Mouse (Mus musculus): Measurements from ENCODE around the gene Vmn1r91. TPM values are rescaled to one million over a fixed set of nuclear protein-coding genes. Genes with fewer than 3 reads are reported as not detected.
"Not testable (repeated sequence)": the region's sequence is repeated elsewhere in the genome, so short reads cannot be mapped to it uniquely, and the experiment has no call there.

Vmn1r91 gene
- not detected in 2 replicates for polyA plus RNA-seq (2015; fragmentation: Nextera tagmentation; extraction: Ambion mirVana)

- H3K4me2 ChIP-seq (ENCODE audit: low read depth, low read length); ATAC-seq (ENCODE audit: low read depth); H3K9me3 ChIP-seq (ENCODE audit: control insufficient read depth, low read length); H3K9ac ChIP-seq (ENCODE audit: low read length); H3K4me3 ChIP-seq (ENCODE audit: low read length); H3K27me3 ChIP-seq (ENCODE audit: control insufficient read depth, insufficient read depth, low read depth, low read length); H3K36me3 ChIP-seq (ENCODE audit: control insufficient read depth, insufficient read depth, low read length); H3K27ac ChIP-seq (ENCODE audit: low read length); H3K4me1 ChIP-seq (replicated peaks; ENCODE audit: control insufficient read depth, insufficient read depth, low read length): not testable (repeated sequence)
- WGBS, result 74% methylated on average over 5 of the region's 5 CpGs
These were observed at the start of gene Vmn1r91 for GRCm38 (mm10) chr7:20099380-20099779. Gene Vmn1r91 (plus strand): TSS chr7:20099680.

GRCm38 (mm10) chr7:20064100-20064499 is 35.4 kb upstream of the Vmn1r91 start:
- not testable (repeated sequence) for H3K4me3 ChIP-seq (ENCODE audit: low read length); H3K9ac ChIP-seq (ENCODE audit: low read length); H3K4me2 ChIP-seq (ENCODE audit: low read depth, low read length); H3K36me3 ChIP-seq (ENCODE audit: control insufficient read depth, insufficient read depth, low read length); H3K27me3 ChIP-seq (ENCODE audit: control insufficient read depth, insufficient read depth, low read depth, low read length); ATAC-seq (ENCODE audit: low read depth); H3K9me3 ChIP-seq (ENCODE audit: control insufficient read depth, low read length); H3K27ac ChIP-seq (ENCODE audit: low read length); H3K4me1 ChIP-seq (replicated peaks; ENCODE audit: control insufficient read depth, insufficient read depth, low read length)
- WGBS, result 60% methylated on average over 4 of the region's 4 CpGs

- ATAC-seq (ENCODE audit: low read depth); H3K27me3 ChIP-seq (ENCODE audit: control insufficient read depth, insufficient read depth, low read depth, low read length); H3K4me2 ChIP-seq (ENCODE audit: low read depth, low read length); H3K4me1 ChIP-seq (replicated peaks; ENCODE audit: control insufficient read depth, insufficient read depth, low read length); H3K36me3 ChIP-seq (ENCODE audit: control insufficient read depth, insufficient read depth, low read length); H3K4me3 ChIP-seq (ENCODE audit: low read length); H3K9me3 ChIP-seq (ENCODE audit: control insufficient read depth, low read length); H3K9ac ChIP-seq (ENCODE audit: low read length); H3K27ac ChIP-seq (ENCODE audit: low read length): not testable (repeated sequence)
- 66% methylated on average over 18 of the region's 18 CpGs for WGBS
These were observed 21.4 kb upstream of the Vmn1r91 start for GRCm38 (mm10) chr7:20078118-20078517.

GRCm38 (mm10) chr7:20122479-20122878 is 23.0 kb downstream of the Vmn1r91 start, which contains the start of gene Gm16442:
Gene Gm16442 (minus strand): TSS chr7:20122579.
- not testable (repeated sequence) for H3K27me3 ChIP-seq (ENCODE audit: control insufficient read depth, insufficient read depth, low read depth, low read length); H3K9ac ChIP-seq (ENCODE audit: low read length); ATAC-seq (ENCODE audit: low read depth); H3K4me2 ChIP-seq (ENCODE audit: low read depth, low read length); H3K27ac ChIP-seq (ENCODE audit: low read length); H3K9me3 ChIP-seq (ENCODE audit: control insufficient read depth, low read length); H3K4me3 ChIP-seq (ENCODE audit: low read length); H3K4me1 ChIP-seq (replicated peaks; ENCODE audit: control insufficient read depth, insufficient read depth, low read length); H3K36me3 ChIP-seq (ENCODE audit: control insufficient read depth, insufficient read depth, low read length)
- no CpG with 5 or more reads among the region's 2 CpGs for WGBS

- not testable (repeated sequence) for H3K9me3 ChIP-seq (ENCODE audit: control insufficient read depth, low read length); H3K36me3 ChIP-seq (ENCODE audit: control insufficient read depth, insufficient read depth, low read length); H3K4me2 ChIP-seq (ENCODE audit: low read depth, low read length); H3K4me1 ChIP-seq (replicated peaks; ENCODE audit: control insufficient read depth, insufficient read depth, low read length); H3K27me3 ChIP-seq (ENCODE audit: control insufficient read depth, insufficient read depth, low read depth, low read length); H3K27ac ChIP-seq (ENCODE audit: low read length); H3K9ac ChIP-seq (ENCODE audit: low read length); H3K4me3 ChIP-seq (ENCODE audit: low read length); ATAC-seq (ENCODE audit: low read depth)
- WGBS, result no CpG with 5 or more reads among the region's 5 CpGs
These were observed 39.5 kb downstream of the Vmn1r91 start, which contains the start of gene Vmn1r93 for GRCm38 (mm10) chr7:20138988-20139387. Gene Vmn1r93 (minus strand): TSS chr7:20139088.

Other genes starting within 250 kb of the Vmn1r91 start
- 0.15 TPM in 1 of 2 replicates, not detected in the other for gene Gm19345, start 247.7 kb upstream of the Vmn1r91 start, polyA plus RNA-seq (2015; fragmentation: Nextera tagmentation; extraction: Ambion mirVana)
- gene Ceacam16, start 238.4 kb upstream of the Vmn1r91 start, polyA plus RNA-seq (2015; fragmentation: Nextera tagmentation; extraction: Ambion mirVana), result not detected in 2 replicates
- gene Ceacam19, start 211.7 kb upstream of the Vmn1r91 start, polyA plus RNA-seq (2015; fragmentation: Nextera tagmentation; extraction: Ambion mirVana), result 0.06 TPM in 1 of 2 replicates, not detected in the other
- 23.9 and 26.1 TPM in 2 replicates for gene Pvr, start 178.5 kb upstream of the Vmn1r91 start, polyA plus RNA-seq (2015; fragmentation: Nextera tagmentation; extraction: Ambion mirVana)
- 1.8 and 2.3 TPM in 2 replicates for gene Igsf23, start 148.9 kb upstream of the Vmn1r91 start, polyA plus RNA-seq (2015; fragmentation: Nextera tagmentation; extraction: Ambion mirVana)
- not detected in 2 replicates for gene Ceacam20, start 134.3 kb upstream of the Vmn1r91 start, polyA plus RNA-seq (2015; fragmentation: Nextera tagmentation; extraction: Ambion mirVana)
- gene Nlrp9b, start 108.2 kb upstream of the Vmn1r91 start, polyA plus RNA-seq (2015; fragmentation: Nextera tagmentation; extraction: Ambion mirVana), result not detected in 2 replicates
- not detected in 2 replicates for gene Gm16442, start 22.9 kb downstream of the Vmn1r91 start, polyA plus RNA-seq (2015; fragmentation: Nextera tagmentation; extraction: Ambion mirVana)
- not detected in 2 replicates for gene Vmn1r93, start 39.4 kb downstream of the Vmn1r91 start, polyA plus RNA-seq (2015; fragmentation: Nextera tagmentation; extraction: Ambion mirVana)
- not detected in 2 replicates for gene Vmn1r94, start 68.7 kb downstream of the Vmn1r91 start, polyA plus RNA-seq (2015; fragmentation: Nextera tagmentation; extraction: Ambion mirVana)
- gene Vmn1r95, start 94.0 kb downstream of the Vmn1r91 start, polyA plus RNA-seq (2015; fragmentation: Nextera tagmentation; extraction: Ambion mirVana), result not detected in 2 replicates
- gene Gm6164, start 105.9 kb downstream of the Vmn1r91 start, polyA plus RNA-seq (2015; fragmentation: Nextera tagmentation; extraction: Ambion mirVana), result not detected in 2 replicates
- gene Gm4498, start 134.1 kb downstream of the Vmn1r91 start, polyA plus RNA-seq (2015; fragmentation: Nextera tagmentation; extraction: Ambion mirVana), result not detected in 2 replicates
- not detected in 2 replicates for gene Gm5890, start 163.2 kb downstream of the Vmn1r91 start, polyA plus RNA-seq (2015; fragmentation: Nextera tagmentation; extraction: Ambion mirVana)
- not detected in 2 replicates for gene Gm4133, start 234.4 kb downstream of the Vmn1r91 start, polyA plus RNA-seq (2015; fragmentation: Nextera tagmentation; extraction: Ambion mirVana)